Mouse (Mus musculus) kidney, embryonic 14.5 days (tissue): ENCODE results near the gene Mtf1. TPM values are rescaled to one million over a fixed set of nuclear protein-coding genes. Genes with fewer than 3 reads are reported as not detected.
A peak's percentile ranks its signal among the peaks of the same experiment; 100 is the strongest.

Source experiments
- ATAC-seq: fragments of 200-750 bp; cut with Nextera tagmentation; 2 replicates; pipeline ENCODE4 v1.8.0; 2017; ENCODE audit warnings: moderate number of reproducible peaks, mild to moderate bottlenecking, moderate TSS enrichment, moderate library complexity; ENCODE audit not compliant: low FRiP score, low TSS enrichment
- H3K27ac ChIP-seq: fragments of 300-500 bp; sonication (generic); 2 replicates; pipeline ENCODE4 v1.5.1; 2014; ENCODE audit warnings: low read depth, mild to moderate bottlenecking, low read length, moderate library complexity, mixed read lengths
- H3K27me3 ChIP-seq: fragments of 300-500 bp; sonication (generic); 2 replicates; pipeline ENCODE4 v1.6.1; 2014; ENCODE audit warnings: mild to moderate bottlenecking, low read length; ENCODE audit not compliant: control insufficient read depth, insufficient read depth
- H3K36me3 ChIP-seq: fragments of 300-500 bp; sonication (generic); 2 replicates; pipeline ENCODE4 v1.6.1; 2014; ENCODE audit warnings: low read length, mixed read lengths; ENCODE audit not compliant: control insufficient read depth, insufficient read depth
- H3K4me1 ChIP-seq: fragments of 300-500 bp; sonication (generic); 2 replicates; pipeline ENCODE4 v1.6.1; 2014; ENCODE audit warnings: low read length, mixed read lengths; ENCODE audit not compliant: control insufficient read depth, insufficient read depth
- H3K4me2 ChIP-seq: fragments of 300-500 bp; sonication (generic); replicated peaks from 2 replicates; pipeline ENCODE4 v1.6.1; 2014; ENCODE audit warnings: low read depth, mild to moderate bottlenecking, low read length
- H3K4me3 ChIP-seq: fragments of 300-500 bp; sonication (generic); 2 replicates; pipeline ENCODE4 v1.5.1; 2014; ENCODE audit warnings: mild to moderate bottlenecking, low read length
- H3K9ac ChIP-seq: fragments of 300-500 bp; sonication (generic); 2 replicates; pipeline ENCODE4 v1.6.1; 2014; ENCODE audit warnings: low read depth, mild to moderate bottlenecking, low read length, moderate library complexity
- H3K9me3 ChIP-seq: fragments of 300-500 bp; sonication (generic); 2 replicates; pipeline ENCODE4 v1.6.1; 2016; ENCODE audit warnings: low read length; ENCODE audit not compliant: control insufficient read depth
- WGBS: fragments of 180-500 bp; shearing (Covaris S2); extraction: QIAGEN DNeasy Blood & Tissue Kit; methylation state at CpG from one replicate; pipeline ENCODE4 v1.1.7; 2014; 5-methylcytosine and 5-hydroxymethylcytosine counted together
- polyA plus RNA-seq: library from polyadenylated mRNA; unstranded; fragments of >200 nt; fragmentation: Nextera tagmentation; extraction: Ambion mirVana; gene quantifications from 2 replicates; pipeline ENCODE4 v1.2.1, GENCODE M21; 2014

Gene Mtf1
- polyA plus RNA-seq, 1 experiment from 2014 or later = 17.5 TPM

DNA sequence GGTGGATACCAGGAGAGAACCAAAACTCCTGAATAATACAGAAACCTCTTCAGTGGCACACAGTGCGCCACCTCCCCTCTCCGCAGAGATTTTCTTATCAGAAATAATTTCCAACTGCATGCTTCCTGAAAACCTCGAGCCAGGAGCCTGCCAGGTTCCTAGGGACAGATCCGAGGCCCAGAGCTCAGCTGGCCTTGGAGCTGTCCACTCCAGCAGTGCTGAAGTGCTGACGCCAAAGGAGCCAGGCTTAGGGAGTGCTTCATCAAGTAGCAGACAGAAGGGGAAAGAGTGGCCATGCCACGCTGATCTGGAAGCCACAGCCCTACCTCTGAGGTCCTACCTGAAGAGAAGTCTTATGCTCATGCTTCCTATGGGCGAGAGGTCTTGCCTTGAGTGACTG lies 58.5 kb downstream of the Mtf1 start:
- ATAC-seq = no peak

DNA sequence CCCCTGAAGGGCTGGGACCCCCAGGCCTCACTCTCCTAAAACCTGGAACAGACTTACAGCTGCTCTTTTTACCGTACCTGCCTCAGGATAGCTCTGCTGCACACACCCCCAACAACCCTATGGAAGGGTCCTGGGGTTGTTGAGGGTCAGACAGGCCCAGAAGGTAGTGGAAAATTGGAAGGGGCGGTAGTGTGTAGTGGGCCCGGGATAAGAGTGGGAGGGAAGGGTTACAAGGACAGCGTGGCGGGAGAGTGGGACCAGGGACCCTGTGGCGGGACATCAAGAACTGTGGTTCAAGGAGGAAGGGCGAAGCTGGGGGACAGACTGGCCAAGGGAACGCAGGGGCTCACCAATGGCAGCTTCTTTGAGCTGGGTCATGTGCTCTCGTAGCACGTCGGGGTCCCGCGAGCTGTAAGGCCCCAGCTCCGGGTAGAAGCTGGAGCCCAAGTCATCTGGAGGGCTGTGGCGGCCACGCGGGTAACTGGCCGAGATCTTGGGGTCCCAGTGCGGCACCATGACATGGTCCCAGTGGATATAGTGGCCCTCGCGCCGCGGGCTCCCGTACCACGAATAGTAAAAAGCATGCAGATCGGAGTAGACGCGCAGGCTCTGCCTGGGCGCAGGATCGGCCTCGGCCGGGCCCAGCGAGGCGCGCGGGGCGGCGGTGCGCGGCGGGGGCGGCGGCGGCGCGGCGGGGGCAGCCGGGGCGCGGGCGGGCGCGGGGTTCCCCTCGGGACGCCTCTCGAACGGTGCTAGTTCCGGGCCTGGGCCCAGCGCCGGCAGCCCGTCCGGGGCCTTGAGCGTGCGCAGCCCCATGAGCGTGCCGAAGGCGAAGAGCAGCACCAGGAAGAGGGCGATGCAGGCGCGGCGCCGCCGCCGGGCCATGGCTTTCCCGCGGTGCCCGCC lies 59.6 kb downstream of the Mtf1 start, which contains the start of gene Maneal:
Gene Maneal (minus strand): TSS at position 889 of the 906 bp plus-strand sequence.
- Histone ChIP-seq H3K9me3 (no peaks in the 10 kb centered on the region), H3K27me3 (peaks cover 31% of the 10 kb centered on the region), H3K9ac (peak within 1 kb of the TSS; percentile 45; the same call in 1 of the 2 replicates), H3K4me1 (peaks cover 4% of the 10 kb centered on the region; the same call in 1 of the 2 replicates), H3K4me3 (peak within 1 kb of the TSS; percentile 48), H3K27ac (no peak within 1 kb of the TSS), H3K4me2 (peak within 1 kb of the TSS; percentile 89), H3K36me3 (peaks cover 6% of the 10 kb centered on the region; the same call in 1 of the 2 replicates)
- peak; percentile 44; the same call in 1 of the 2 replicates for ATAC-seq
- WGBS = 5% methylated on average over 50 of the region's 77 CpGs

More for the DNA sequence above, 58.5 kb downstream of the Mtf1 start:
- H3K9me3 ChIP-seq = no peaks in the 10 kb centered on the region
- 13% methylated on average over 7 of the region's 7 CpGs for WGBS
- no peak overlapping the region for H3K9ac ChIP-seq
- no peak overlapping the region for H3K27ac ChIP-seq
- peaks cover 16% of the 10 kb centered on the region for H3K36me3 ChIP-seq
- H3K4me2 ChIP-seq = no peak overlapping the region
- H3K4me3 ChIP-seq = no peak overlapping the region
- H3K4me1 ChIP-seq = peaks cover 4% of the 10 kb centered on the region; the same call in 1 of the 2 replicates
- peaks cover 31% of the 10 kb centered on the region for H3K27me3 ChIP-seq

DNA sequence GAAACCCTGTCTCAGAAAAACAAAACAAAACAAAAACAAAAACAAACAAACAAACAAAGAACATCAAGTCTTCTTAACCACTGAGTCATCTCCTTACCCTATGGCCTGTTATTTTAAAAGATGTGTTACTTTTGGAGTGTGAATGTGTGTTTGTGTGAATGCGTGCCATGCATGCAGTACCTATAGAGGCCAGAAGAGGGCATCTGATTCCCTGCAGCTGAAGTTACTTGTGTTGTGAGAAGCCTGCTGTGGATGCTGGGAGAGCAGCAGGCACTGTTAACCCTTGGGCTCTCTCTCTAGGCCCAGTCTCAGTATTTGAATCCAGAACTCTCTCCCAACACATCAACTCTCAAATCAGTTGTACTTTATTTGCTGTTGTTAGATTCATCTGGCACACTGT lies 70.8 kb downstream of the Mtf1 start:
- 90% methylated on average over 1 of the region's 1 CpGs for WGBS
- Histone ChIP-seq H3K36me3 (no peaks in the 10 kb centered on the region), H3K4me2 (no peak overlapping the region), H3K27me3 (no peaks in the 10 kb centered on the region), H3K4me1 (no peaks in the 10 kb centered on the region), H3K27ac (no peak overlapping the region), H3K9ac (no peak overlapping the region), H3K9me3 (peaks cover 3% of the 10 kb centered on the region; the same call in 1 of the 2 replicates), H3K4me3 (no peak overlapping the region)
- no peak for ATAC-seq

DNA sequence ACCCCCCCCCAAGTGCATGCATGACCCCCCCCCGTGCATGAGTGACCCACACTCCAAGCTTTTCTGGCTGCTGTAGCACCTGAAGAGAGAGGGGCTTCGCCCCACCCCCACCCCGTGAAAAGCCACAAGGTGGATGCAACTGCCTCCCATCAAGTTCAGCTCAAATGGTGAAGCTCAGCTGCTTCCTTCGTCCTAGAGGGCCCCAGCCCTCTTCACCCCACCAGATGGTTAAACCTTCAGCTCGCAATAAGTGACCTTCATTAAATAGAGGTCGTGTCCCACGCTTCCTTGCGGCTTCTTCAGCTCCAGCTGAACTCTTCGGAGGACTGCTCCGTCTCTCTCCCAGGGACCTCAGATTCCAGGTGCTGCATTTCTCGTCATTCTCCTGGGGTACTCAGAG lies 78.7 kb downstream of the Mtf1 start, which contains the start of gene Epha10:
Gene Epha10 (plus strand): TSS at position 301 of the 400 bp plus-strand sequence.
- Histone ChIP-seq H3K27me3 (peaks cover 56% of the 10 kb centered on the region), H3K4me1 (no peaks in the 10 kb centered on the region)
- no peak for ATAC-seq

DNA sequence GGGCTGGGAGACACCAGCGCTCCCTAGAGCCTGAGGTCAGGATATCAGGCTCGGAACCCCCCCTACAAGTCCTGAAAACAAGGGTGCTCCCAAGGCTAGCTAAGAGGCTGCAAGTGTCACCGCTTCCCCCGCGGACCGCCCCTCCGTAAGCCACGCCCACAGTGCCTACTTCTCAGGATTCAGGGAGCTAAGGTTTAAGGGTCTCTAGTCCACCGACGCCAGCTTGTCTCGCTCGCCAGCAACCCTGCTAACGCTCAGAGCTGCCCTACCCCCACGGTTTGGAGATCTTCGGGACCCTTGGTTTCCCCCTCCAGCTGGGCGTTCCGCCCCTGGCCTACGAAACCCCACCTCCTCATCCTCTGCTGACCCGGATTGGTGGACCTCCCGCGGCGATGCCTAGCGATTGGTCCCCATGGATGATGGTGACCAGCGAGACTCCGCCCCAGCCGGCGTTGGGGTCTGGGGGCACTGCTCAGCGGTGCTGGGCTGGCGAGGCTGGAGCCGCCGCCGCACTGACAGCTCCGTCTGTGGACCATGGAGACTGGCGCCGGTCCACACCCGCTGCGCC lies 79.5 kb downstream of the Mtf1 start:
- peaks cover 63% of the 10 kb centered on the region for H3K27me3 ChIP-seq
- ATAC-seq = peak; percentile 80; the same call in 1 of the 2 replicates

More for the DNA sequence above, 78.7 kb downstream of the Mtf1 start, which contains the start of gene Epha10:
- no peaks in the 10 kb centered on the region for H3K36me3 ChIP-seq
- H3K9ac ChIP-seq = no peak within 1 kb of the TSS
- peak within 1 kb of the TSS; percentile 36 for H3K4me3 ChIP-seq
- H3K4me2 ChIP-seq = peak within 1 kb of the TSS; percentile 52
- H3K27ac ChIP-seq = no peak within 1 kb of the TSS
- 4% methylated on average over 11 of the region's 11 CpGs for WGBS
- no peaks in the 10 kb centered on the region for H3K9me3 ChIP-seq

DNA sequence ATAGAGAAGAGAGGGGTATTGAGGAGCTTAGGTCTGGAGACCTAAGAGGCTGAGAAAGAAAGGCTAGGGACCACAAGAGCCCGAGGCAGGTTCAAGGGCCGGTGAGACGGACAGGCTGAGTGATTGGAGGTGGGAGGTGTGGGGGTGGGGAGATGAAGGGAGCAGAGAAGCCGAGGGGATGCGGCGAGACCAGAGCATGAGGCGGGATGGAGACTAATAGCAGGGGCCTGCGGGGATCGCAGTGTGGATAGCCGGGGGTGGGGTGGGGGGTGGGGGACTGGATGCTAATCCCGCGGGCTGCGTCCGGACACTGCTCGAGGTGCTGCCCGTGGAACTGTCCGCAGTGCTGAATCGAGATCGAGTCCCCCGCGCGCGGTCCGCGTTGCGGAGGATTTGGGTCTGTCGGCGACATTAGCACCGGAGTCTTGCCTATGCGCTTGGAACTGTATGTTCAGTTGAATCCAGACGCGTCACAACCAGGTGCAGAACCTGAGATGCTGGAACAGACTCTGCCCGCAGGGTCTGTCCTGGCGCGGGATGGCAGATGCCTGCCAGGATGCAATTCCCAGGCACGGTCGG lies 80.3 kb downstream of the Mtf1 start:
- peaks cover 65% of the 10 kb centered on the region for H3K27me3 ChIP-seq
- peak; percentile 37; the same call in 1 of the 2 replicates for ATAC-seq

More for the DNA sequence above, 79.5 kb downstream of the Mtf1 start:
- under 1% methylated on average over 33 of the region's 37 CpGs for WGBS
- no peak overlapping the region for H3K9ac ChIP-seq
- H3K4me2 ChIP-seq = peak overlapping the region; percentile 52
- H3K36me3 ChIP-seq = no peaks in the 10 kb centered on the region
- no peak overlapping the region for H3K27ac ChIP-seq
- no peaks in the 10 kb centered on the region for H3K9me3 ChIP-seq
- no peaks in the 10 kb centered on the region for H3K4me1 ChIP-seq
- peak overlapping the region; percentile 36 for H3K4me3 ChIP-seq

DNA sequence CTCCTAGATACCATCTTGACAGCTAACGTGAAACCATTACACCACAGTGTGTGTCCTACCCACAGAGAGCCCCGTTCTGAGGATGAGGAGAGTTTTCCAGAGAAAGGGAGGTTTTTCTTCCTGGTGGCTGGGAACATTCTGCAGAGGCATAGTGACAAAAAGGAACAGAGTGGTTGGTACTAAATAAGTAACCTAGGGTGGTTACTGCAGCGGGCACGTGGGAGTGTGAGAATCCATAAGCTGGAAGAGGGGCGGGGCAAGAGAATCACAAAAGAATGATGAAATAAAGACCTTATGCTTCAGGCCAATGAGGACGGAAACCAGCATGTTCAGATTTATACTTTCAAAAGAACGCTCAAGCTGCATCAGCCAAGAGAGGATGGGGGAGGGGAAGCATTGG lies 86.8 kb downstream of the Mtf1 start:
- ATAC-seq = no peak
- Histone ChIP-seq H3K9ac (no peak overlapping the region), H3K27me3 (peaks cover 47% of the 10 kb centered on the region), H3K4me3 (no peak overlapping the region), H3K27ac (no peak overlapping the region), H3K36me3 (no peaks in the 10 kb centered on the region), H3K4me2 (no peak overlapping the region), H3K4me1 (no peaks in the 10 kb centered on the region), H3K9me3 (no peaks in the 10 kb centered on the region)
- 83% methylated on average over 7 of the region's 7 CpGs for WGBS

More for the DNA sequence above, 80.3 kb downstream of the Mtf1 start:
- Histone ChIP-seq H3K9me3 (no peaks in the 10 kb centered on the region), H3K9ac (no peak overlapping the region), H3K36me3 (no peaks in the 10 kb centered on the region), H3K4me2 (peak overlapping the region; percentile 52; the same call in 1 of the 2 replicates), H3K27ac (no peak overlapping the region), H3K4me1 (no peaks in the 10 kb centered on the region), H3K4me3 (peak overlapping the region; percentile 36; the same call in 1 of the 2 replicates)
- under 1% methylated on average over 37 of the region's 37 CpGs for WGBS

DNA sequence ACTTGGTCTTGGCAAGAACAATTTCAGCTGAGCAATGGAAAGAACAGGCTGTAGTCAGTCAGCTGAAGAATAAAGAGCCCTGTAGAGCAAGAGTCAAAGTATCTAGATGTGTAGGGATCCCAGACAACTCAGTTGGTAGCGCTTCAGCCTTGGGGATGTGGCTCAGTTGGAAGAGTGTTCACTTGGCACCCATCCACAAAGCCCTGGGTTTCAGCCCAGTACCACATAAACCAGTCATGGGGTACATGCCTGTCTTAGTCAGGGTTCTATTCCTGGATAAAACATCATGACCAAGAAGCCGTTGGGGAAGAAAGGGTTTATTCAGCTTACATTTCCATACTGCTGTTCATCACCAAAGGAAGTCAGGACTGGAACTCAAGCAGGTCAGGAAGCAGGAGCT lies 88.0 kb downstream of the Mtf1 start:
- Histone ChIP-seq H3K9ac (no peak overlapping the region), H3K36me3 (no peaks in the 10 kb centered on the region), H3K4me3 (no peak overlapping the region), H3K4me2 (no peak overlapping the region), H3K9me3 (no peaks in the 10 kb centered on the region), H3K27ac (no peak overlapping the region), H3K4me1 (0 out of 2 replicates have a peak, but pooled peaks cover 5% of the 10 kb centered on the region), H3K27me3 (peaks cover 52% of the 10 kb centered on the region)
- 96% methylated on average over 2 of the region's 2 CpGs for WGBS
- no peak for ATAC-seq
